Mouse (Mus musculus) midbrain, embryonic 10.5 days (tissue): ENCODE data around the gene Tarm1. TPM values are rescaled to one million over a fixed set of nuclear protein-coding genes. Genes with fewer than 3 reads are reported as not detected.

Source experiments
- polyA plus RNA-seq: library from polyadenylated mRNA; unstranded; fragments of >200 nt; fragmentation: Nextera tagmentation; extraction: Ambion mirVana; gene quantifications from 2 replicates; pipeline ENCODE4 v1.2.1, GENCODE M21; 2016

Gene Tarm1
- polyA plus RNA-seq, 1 experiment from 2014 or later: not detected

Other genes with a start within 250 kb of the Tarm1 start
- 29.6 and 35.1 TPM in 2 replicates for gene Myadm, start 213.5 kb downstream of the Tarm1 start, polyA plus RNA-seq
- 0.71 and 1.2 TPM in 2 replicates for gene Prkcg, start 213.4 kb downstream of the Tarm1 start, polyA plus RNA-seq
- 1.7 and 2.7 TPM in 2 replicates for gene Cacng7, start 169.7 kb downstream of the Tarm1 start, polyA plus RNA-seq
- 5.1 and 8.3 TPM in 2 replicates for gene Cacng8, start 111.9 kb downstream of the Tarm1 start, polyA plus RNA-seq
- not detected in 2 replicates for gene Cacng6, start 78.4 kb downstream of the Tarm1 start, polyA plus RNA-seq
- gene Oscar, start 113.5 kb upstream of the Tarm1 start, polyA plus RNA-seq: not detected in 2 replicates
- gene Ndufa3, start 114.7 kb upstream of the Tarm1 start, polyA plus RNA-seq: 372 and 423 TPM in 2 replicates
- 30.3 and 30.8 TPM in 2 replicates for gene Tfpt, start 127.3 kb upstream of the Tarm1 start, polyA plus RNA-seq
- gene Prpf31, start 127.4 kb upstream of the Tarm1 start, polyA plus RNA-seq: 174 and 180 TPM in 2 replicates
- gene Cnot3, start 142.6 kb upstream of the Tarm1 start, polyA plus RNA-seq: 75.2 and 82.7 TPM in 2 replicates
- 18.0 and 19.8 TPM in 2 replicates for gene Leng1, start 163.2 kb upstream of the Tarm1 start, polyA plus RNA-seq
- gene Tmc4, start 174.9 kb upstream of the Tarm1 start, polyA plus RNA-seq: 3.1 TPM in 2 replicates
- gene Tsen34, start 190.2 kb upstream of the Tarm1 start, polyA plus RNA-seq: 251 and 266 TPM in 2 replicates
- 30.6 and 32.5 TPM in 2 replicates for gene Mboat7, start 190.9 kb upstream of the Tarm1 start, polyA plus RNA-seq
- gene Rps9, start 201.4 kb upstream of the Tarm1 start, polyA plus RNA-seq: 1,174 and 1,339 TPM in 2 replicates
- 0.12 and 0.25 TPM in 2 replicates for gene Pirb, start 217.8 kb upstream of the Tarm1 start, polyA plus RNA-seq